Mouse (Mus musculus): ENCODE measurements around the gene Muc1. TPM values are rescaled to one million over a fixed set of nuclear protein-coding genes. Genes with fewer than 3 reads are reported as not detected.
"Not testable (repeated sequence)": the region's sequence is repeated elsewhere in the genome, so short reads cannot be mapped to it uniquely, and the experiment has no call there.

The Muc1 gene
- polyA plus RNA-seq, 1 experiment from 2014 or later, result 1.0 TPM

DNA sequence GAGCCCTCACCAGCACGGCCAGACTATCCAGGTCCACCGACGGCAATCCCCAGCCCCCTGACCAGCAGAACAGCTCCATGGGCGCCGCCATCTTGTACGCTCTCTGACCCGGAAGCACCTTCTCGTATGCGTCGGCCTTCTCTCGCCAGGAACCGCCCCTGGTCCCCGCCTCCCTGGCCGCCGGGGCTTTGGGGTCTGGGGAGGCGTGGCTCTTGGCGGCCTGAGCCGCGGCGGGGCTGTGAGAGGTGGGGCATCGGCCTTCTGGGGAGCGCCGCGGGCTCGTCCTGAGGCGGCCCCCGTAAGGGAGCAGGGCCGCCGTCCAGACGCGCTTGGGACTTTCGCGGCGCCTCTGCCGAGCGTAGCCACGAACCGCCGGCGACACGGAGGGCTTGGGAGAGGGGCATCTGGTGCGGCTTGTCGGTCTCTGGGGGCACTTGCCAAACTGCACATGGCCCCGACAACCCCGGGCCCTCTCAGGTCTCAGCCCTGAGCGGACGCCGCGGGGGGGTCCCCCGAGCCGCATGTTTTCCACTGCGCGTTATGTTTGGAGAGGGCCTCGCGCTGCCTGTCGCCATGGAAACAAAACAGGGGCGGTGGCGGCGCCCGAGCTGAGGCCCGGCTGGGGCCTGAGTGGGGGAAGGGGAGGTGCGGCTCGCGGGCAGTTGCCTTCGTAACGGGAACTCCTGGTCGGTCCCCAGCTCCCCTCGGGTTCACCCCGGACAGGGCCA lies 14.9 kb upstream of the Muc1 start:
- H3K4me2 ChIP-seq, result peak overlapping the region; percentile 73
- no peaks in the 10 kb centered on the region for H3K9me3 ChIP-seq
- under 1% methylated on average over 69 of the region's 69 CpGs for WGBS
- H3K27ac ChIP-seq (replicated peaks), result peak overlapping the region; percentile 97
- ATAC-seq (ENCODE audit: low read depth), result peak; percentile 88
- H3K27me3 ChIP-seq, result no peaks in the 10 kb centered on the region
- H3K4me3 ChIP-seq, result peak overlapping the region; percentile 75
- peak overlapping the region; percentile 81 for H3K9ac ChIP-seq
- H3K4me1 ChIP-seq (replicated peaks), result peaks cover 45% of the 10 kb centered on the region
- peaks cover 21% of the 10 kb centered on the region for H3K36me3 ChIP-seq

GRCm38 (mm10) chr3:89214681-89215411 lies 14.0 kb upstream of the Muc1 start, which contains the start of gene Thbs3:
Thbs3 (plus strand) TSS chr3:89215180.
- Histone ChIP-seq H3K4me2 (peak within 1 kb of the TSS; percentile 73), H3K9me3 (no peaks in the 10 kb centered on the region), H3K4me1 (replicated peaks) (peaks cover 52% of the 10 kb centered on the region), H3K4me3 (peak within 1 kb of the TSS; percentile 75), H3K27ac (replicated peaks) (peak within 1 kb of the TSS; percentile 97), H3K27me3 (no peaks in the 10 kb centered on the region), H3K9ac (peak within 1 kb of the TSS; percentile 81), H3K36me3 (peaks cover 19% of the 10 kb centered on the region)
- ATAC-seq (ENCODE audit: low read depth), result peak; percentile 20
- under 1% methylated on average over 19 of the region's 19 CpGs for WGBS

- peak; percentile 22; the same call in 1 of the 2 replicates for ATAC-seq (ENCODE audit: low read depth)
- H3K4me3 ChIP-seq, result peak overlapping the region; percentile 75
- H3K27ac ChIP-seq (replicated peaks), result peak overlapping the region; percentile 97
- H3K4me2 ChIP-seq, result peak overlapping the region; percentile 73
- peaks cover 9% of the 10 kb centered on the region for H3K36me3 ChIP-seq
- 0% methylated on average over 6 of the region's 6 CpGs for WGBS
- no peaks in the 10 kb centered on the region for H3K27me3 ChIP-seq
- H3K9ac ChIP-seq, result peak overlapping the region; percentile 81
- H3K9me3 ChIP-seq, result no peaks in the 10 kb centered on the region
- H3K4me1 ChIP-seq (replicated peaks), result peaks cover 55% of the 10 kb centered on the region
Observed at GRCm38 (mm10) chr3:89215853-89216252, 13.0 kb upstream of the Muc1 start.

GRCm38 (mm10) chr3:89216407-89216806 lies 12.4 kb upstream of the Muc1 start:
- WGBS, result 77% methylated on average over 7 of the region's 7 CpGs
- Histone ChIP-seq H3K4me2 (peak overlapping the region; percentile 73), H3K36me3 (peaks cover 10% of the 10 kb centered on the region), H3K4me1 (replicated peaks) (peaks cover 60% of the 10 kb centered on the region)
- not testable (repeated sequence) for H3K27ac ChIP-seq (replicated peaks); ATAC-seq (ENCODE audit: low read depth); H3K9ac ChIP-seq; H3K27me3 ChIP-seq; H3K9me3 ChIP-seq; H3K4me3 ChIP-seq

GRCm38 (mm10) chr3:89218271-89218670 lies 10.6 kb upstream of the Muc1 start:
- Histone ChIP-seq H3K4me2 (no peak overlapping the region), H3K9ac (no peak overlapping the region), H3K36me3 (peaks cover 19% of the 10 kb centered on the region), H3K9me3 (no peaks in the 10 kb centered on the region), H3K27ac (replicated peaks) (no peak overlapping the region), H3K27me3 (no peaks in the 10 kb centered on the region), H3K4me1 (replicated peaks) (peaks cover 49% of the 10 kb centered on the region), H3K4me3 (no peak overlapping the region)
- 86% methylated on average over 1 of the region's 1 CpGs for WGBS
- ATAC-seq (ENCODE audit: low read depth), result no peak

- no peak for ATAC-seq (ENCODE audit: low read depth)
- Histone ChIP-seq H3K9me3 (no peaks in the 10 kb centered on the region), H3K27ac (replicated peaks) (peak overlapping the region; percentile 23; the same call in 1 of the 2 replicates), H3K4me2 (no peak overlapping the region), H3K36me3 (peaks cover 24% of the 10 kb centered on the region), H3K4me1 (replicated peaks) (peaks cover 58% of the 10 kb centered on the region), H3K9ac (0 out of 2 replicates have a peak overlapping the region, but pooled peaks have one; percentile 22), H3K4me3 (no peak overlapping the region), H3K27me3 (no peaks in the 10 kb centered on the region)
- 43% methylated on average over 8 of the region's 8 CpGs for WGBS
Observed at GRCm38 (mm10) chr3:89219546-89219945, 9.3 kb upstream of the Muc1 start.

- H3K9me3 ChIP-seq, result no peaks in the 10 kb centered on the region
- peak overlapping the region; percentile 32; the same call in 1 of the 2 replicates for H3K9ac ChIP-seq
- no peak overlapping the region for H3K4me3 ChIP-seq
- peaks cover 24% of the 10 kb centered on the region for H3K36me3 ChIP-seq
- peaks cover 58% of the 10 kb centered on the region for H3K4me1 ChIP-seq (replicated peaks)
- H3K27me3 ChIP-seq, result no peaks in the 10 kb centered on the region
- H3K4me2 ChIP-seq, result no peak overlapping the region
- H3K27ac ChIP-seq (replicated peaks), result no peak overlapping the region
- ATAC-seq (ENCODE audit: low read depth), result no peak
- 65% methylated on average over 5 of the region's 5 CpGs for WGBS
Observed at GRCm38 (mm10) chr3:89221167-89221566, 7.7 kb upstream of the Muc1 start.

DNA sequence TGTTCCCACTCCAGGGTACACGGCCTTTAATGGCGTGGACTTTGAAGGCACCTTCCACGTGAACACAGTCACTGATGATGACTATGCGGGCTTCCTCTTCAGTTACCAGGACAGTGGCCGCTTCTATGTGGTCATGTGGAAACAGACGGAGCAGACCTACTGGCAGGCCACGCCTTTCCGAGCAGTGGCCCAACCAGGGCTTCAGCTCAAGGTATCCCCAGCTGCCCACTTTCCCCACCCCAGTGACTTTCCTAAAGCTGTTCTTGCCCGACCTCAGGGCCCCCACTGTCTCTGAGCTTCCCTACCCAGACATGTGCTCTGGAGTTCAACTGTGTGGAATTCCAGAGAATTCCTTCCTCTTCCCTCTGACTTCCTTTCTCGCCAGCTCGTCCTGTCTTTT lies 4.1 kb upstream of the Muc1 start:
- Histone ChIP-seq H3K9ac (peak overlapping the region; percentile 79), H3K36me3 (peaks cover 17% of the 10 kb centered on the region), H3K4me3 (peak overlapping the region; percentile 50), H3K9me3 (no peaks in the 10 kb centered on the region), H3K4me2 (peak overlapping the region; percentile 79), H3K27me3 (no peaks in the 10 kb centered on the region), H3K27ac (replicated peaks) (peak overlapping the region; percentile 92), H3K4me1 (replicated peaks) (peaks cover 74% of the 10 kb centered on the region)
- no peak for ATAC-seq (ENCODE audit: low read depth)
- WGBS, result 32% methylated on average over 11 of the region's 11 CpGs

DNA sequence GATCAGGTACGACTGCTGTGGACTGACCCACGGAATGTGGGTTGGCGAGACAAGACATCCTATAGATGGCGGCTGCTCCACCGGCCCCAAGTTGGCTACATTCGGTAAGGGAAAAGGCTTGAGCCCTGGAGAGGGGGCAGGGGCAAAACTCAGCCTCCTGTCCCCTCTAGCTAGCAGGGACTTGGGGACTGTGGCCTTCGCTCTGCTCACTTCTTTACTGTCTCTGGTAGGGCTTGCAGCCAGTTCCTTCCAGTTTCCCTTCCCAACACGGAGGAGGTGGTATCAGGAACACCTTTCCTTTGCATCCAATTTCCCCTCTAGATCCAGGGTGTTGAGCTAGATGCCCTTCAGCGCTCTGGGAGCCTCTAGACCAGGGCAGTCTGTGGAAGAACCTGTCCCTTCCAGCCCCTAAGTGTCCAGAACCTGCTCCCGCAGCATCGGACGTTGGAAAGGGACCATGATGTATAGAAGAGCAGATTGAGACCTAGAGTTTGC lies 3.5 kb upstream of the Muc1 start:
- Histone ChIP-seq H3K4me2 (peak overlapping the region; percentile 79), H3K9me3 (no peaks in the 10 kb centered on the region), H3K36me3 (peaks cover 17% of the 10 kb centered on the region), H3K9ac (peak overlapping the region; percentile 79), H3K27me3 (no peaks in the 10 kb centered on the region), H3K4me3 (peak overlapping the region; percentile 50), H3K4me1 (replicated peaks) (peaks cover 70% of the 10 kb centered on the region), H3K27ac (replicated peaks) (peak overlapping the region; percentile 92)
- ATAC-seq (ENCODE audit: low read depth), result no peak
- 21% methylated on average over 12 of the region's 12 CpGs for WGBS

GRCm38 (mm10) chr3:89225918-89226317 lies 2.9 kb upstream of the Muc1 start:
- Histone ChIP-seq H3K4me3 (peak overlapping the region; percentile 50), H3K4me1 (replicated peaks) (peaks cover 70% of the 10 kb centered on the region), H3K9ac (peak overlapping the region; percentile 79), H3K36me3 (peaks cover 17% of the 10 kb centered on the region), H3K27ac (replicated peaks) (peak overlapping the region; percentile 92), H3K4me2 (peak overlapping the region; percentile 79), H3K9me3 (no peaks in the 10 kb centered on the region), H3K27me3 (no peaks in the 10 kb centered on the region)
- WGBS, result 9% methylated on average over 4 of the region's 4 CpGs
- peak; percentile 48 for ATAC-seq (ENCODE audit: low read depth)

- H3K27ac ChIP-seq (replicated peaks), result peak overlapping the region; percentile 92
- 7% methylated on average over 11 of the region's 11 CpGs for WGBS
- H3K9ac ChIP-seq, result peak overlapping the region; percentile 79
- H3K4me2 ChIP-seq, result peak overlapping the region; percentile 79
- H3K36me3 ChIP-seq, result peaks cover 14% of the 10 kb centered on the region
- no peak for ATAC-seq (ENCODE audit: low read depth)
- H3K4me3 ChIP-seq, result peak overlapping the region; percentile 50
- no peaks in the 10 kb centered on the region for H3K27me3 ChIP-seq
- H3K9me3 ChIP-seq, result no peaks in the 10 kb centered on the region
- peaks cover 65% of the 10 kb centered on the region for H3K4me1 ChIP-seq (replicated peaks)
Observed at GRCm38 (mm10) chr3:89226361-89226760, 2.5 kb upstream of the Muc1 start.

GRCm38 (mm10) chr3:89226900-89227299 lies 2.0 kb upstream of the Muc1 start, which contains the start of gene Mtx1:
Mtx1 (minus strand) TSS chr3:89227088.
- WGBS, result under 1% methylated on average over 21 of the region's 21 CpGs
- H3K27ac ChIP-seq (replicated peaks), result peak within 1 kb of the TSS; percentile 92
- peaks cover 12% of the 10 kb centered on the region for H3K36me3 ChIP-seq
- peak within 1 kb of the TSS; percentile 50 for H3K4me3 ChIP-seq
- H3K27me3 ChIP-seq, result no peaks in the 10 kb centered on the region
- ATAC-seq (ENCODE audit: low read depth), result peak; percentile 6; the same call in 1 of the 2 replicates
- H3K9me3 ChIP-seq, result no peaks in the 10 kb centered on the region
- peak within 1 kb of the TSS; percentile 79 for H3K9ac ChIP-seq
- peak within 1 kb of the TSS; percentile 79 for H3K4me2 ChIP-seq
- H3K4me1 ChIP-seq (replicated peaks), result peaks cover 64% of the 10 kb centered on the region
